Mouse (Mus musculus): Measurements from ENCODE around the gene Zkscan1.

The Zkscan1 gene

DNA sequence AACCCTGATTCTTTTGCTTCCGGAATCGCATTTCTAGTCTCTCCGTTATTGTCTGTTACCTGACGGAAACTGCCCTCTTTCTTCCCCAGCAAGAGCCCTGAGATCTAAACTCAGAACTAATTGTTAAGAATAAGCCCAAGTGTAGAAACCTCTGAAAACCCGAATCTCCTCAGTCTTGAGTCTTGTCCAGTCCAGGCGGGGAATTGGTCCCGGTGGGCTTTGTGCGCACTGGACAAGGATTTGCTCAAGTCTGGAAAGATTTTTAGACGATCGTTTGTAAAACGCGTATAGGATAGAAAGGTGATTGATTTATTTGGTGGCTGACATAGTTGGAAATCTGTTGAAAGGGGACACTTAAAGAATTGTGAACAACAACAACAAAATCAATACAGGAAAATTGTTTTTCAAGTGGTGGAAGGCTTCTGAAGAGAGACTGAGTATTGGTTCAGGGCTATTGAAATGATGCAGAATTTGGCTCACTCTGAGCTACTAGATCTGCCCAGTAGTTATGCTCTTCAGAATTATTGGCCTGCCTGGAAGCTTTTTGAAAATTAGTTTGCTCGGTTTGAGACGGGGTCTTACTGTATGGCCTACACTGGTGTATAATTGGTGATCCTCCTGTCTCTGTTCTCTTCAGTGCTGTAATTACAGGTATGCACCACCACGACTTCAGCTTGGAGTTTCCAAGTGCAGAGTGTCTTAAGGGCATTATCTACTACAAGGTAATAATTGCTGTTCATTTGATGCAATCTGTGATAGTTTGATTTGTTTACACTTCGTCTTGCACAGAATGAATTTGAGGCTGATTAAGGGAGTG is 32.5 kb downstream of the Zkscan1 start:
- DNase-seq, result peak in 1 of 2 experiments; percentile 16

DNA sequence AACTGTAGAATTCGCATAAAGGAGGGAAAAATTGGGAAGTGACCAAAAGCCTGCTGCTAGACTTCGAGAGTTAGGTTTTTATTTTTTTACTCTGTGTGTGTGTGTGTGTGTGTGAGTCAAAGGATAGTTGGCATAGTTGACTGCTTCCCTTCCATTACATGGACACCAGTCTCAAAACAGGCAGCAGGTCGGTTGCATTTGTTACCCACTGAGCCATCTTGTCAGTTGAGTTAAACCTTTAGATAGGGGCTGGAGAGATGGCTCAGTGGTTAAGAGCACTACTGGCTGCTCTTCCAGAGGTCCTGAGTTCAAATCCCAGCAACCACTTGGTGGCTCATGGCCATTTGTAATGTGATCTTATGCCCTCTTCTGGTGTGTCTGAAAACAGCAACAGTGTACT is 33.2 kb downstream of the Zkscan1 start:
- DNase-seq, result no peak

DNA sequence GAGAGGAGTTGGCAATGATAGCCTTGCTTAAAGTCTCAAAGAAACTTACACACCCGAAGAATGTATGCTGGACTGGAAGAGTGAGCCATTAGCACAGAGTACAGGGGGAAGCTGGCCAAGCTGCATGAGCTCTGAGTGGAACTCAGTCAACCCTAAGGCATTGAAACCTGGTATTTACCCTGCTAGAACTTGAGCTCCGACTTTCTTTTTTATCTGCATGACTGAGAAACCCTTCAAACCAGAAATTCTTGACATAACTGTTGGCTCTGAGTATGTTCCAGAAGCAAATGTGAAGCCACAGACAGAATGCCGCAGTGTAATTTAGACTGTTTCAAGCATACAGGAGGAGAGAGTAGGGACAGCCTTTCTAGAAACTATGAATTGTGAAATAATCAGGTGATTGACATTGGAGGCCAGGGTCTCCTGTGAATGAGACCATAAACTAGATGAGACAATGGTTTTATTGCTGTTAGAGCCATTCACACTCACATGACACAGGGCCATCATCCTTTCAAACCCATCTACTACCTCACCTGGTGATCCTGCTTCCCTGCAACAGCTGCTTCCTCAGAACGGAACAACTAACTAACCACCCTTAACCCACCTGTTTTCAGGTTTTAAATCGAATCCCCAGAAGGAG is 47.7 kb downstream of the Zkscan1 start:
- no peak for DNase-seq

DNA sequence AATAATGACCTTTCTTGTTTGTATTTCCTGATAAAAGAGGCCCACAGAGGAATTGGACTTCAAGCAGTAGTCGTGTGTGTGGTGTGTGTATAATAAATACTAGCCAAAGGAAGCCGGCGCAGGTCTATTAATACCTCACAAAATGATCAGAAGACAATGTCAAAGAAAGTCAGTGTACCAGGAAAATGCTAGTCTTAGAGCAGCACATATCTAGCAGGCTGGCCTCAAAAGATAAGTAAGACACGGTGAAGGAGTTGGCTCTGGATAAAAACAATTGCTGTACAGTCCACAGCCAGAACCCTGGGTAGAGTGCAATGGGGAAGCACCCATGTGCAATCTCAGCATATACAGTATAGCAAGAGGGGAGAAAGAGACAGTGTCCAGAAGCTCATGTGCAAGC is 52.4 kb downstream of the Zkscan1 start:
- DNase-seq, result no peak

DNA sequence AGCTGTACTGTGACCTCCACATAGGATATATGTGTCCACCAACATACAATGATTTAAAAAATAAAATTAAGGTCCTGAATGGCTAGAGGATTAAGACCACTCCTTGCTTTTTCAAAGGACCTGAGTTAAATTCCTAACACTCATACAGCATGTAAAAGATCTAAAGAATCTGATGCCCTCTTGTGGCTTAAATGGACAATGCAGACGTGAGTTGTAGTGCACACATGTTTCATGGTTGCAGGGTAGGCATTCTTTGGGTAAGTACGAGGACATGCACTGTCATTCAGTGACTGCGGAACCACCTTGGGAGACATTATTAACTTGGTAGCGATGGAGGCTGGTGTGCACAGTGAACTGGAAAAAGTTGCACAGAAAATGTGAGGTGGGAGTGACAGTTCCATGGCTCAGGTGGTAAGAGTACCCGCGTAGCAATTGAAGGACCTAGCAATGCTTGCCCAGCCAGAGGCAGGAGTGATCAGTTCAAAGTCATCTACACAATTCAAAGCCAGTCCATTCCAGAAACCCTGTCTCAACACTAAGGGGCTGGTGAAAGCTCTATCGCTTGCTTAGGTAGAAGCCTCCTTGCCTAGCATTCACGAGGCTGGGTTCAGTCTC is 53.2 kb downstream of the Zkscan1 start:
- peak; percentile 55 to 62 for DNase-seq

DNA sequence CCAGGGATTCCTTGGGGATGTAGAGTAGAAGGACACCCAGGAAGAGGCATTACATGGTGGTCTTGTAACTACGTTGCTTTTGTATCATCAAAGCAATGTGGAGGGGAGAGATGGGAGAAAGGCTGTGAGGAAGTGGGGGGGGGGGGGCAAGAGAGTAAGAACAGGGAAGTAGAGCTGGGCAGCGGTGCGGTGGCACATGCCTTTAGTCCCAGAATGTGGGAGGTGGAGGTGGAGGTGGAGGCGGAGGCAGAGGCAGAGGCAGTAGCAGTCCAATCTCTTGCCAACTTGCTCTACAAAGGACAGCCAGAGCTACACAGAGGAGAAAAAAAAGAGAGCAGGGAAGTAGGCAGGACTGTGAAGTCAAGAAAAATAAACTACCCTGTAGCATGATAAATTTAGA is 53.7 kb downstream of the Zkscan1 start:
- DNase-seq, result no peak

DNA sequence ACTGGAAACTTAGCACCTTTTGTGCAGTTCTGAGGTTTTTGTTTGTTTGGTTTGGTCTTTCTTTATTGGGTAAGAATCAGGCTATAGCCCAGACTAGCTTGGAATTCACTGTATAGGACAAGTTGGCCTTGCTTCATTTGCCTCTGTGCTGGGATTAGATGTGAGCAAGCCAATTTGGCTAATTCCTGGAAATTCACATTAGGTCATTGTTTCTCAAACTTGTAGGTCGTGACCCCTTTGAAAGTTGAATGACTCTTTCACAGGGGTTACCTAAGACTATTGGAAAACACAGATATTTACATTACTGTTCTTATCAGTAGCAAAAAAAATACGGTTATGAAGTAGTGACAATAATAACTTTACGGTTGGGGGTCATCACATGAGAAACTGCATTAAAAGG is 69.5 kb downstream of the Zkscan1 start:
- no peak for DNase-seq

DNA sequence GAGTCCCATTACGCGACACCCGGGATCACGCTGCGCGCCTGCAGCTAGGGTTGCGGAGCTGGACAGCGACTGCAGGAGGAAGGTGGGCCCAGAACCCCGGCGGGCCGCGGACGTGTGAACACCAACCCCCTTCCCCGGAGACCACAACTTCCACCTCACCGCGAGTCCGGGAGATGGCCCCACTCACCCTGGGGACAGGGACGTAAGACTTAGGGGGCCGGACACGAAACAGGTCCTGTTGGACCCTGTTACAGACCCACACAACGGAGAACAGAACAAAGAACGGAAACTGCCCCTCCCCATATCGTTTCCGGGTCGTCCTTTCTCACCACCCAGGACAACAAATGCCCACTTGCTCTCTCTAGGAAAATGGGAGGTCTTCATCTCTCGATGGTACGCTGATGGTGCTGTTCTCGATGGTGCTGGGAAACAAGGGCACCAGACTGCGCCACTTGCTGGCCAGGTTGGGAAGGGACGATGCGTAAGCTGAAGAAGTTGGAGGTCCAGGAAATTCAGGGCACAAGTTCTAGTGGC is 70.6 kb downstream of the Zkscan1 start, which contains the start of gene Zfp113:
Gene Zfp113 (minus strand): TSS at position 302 of the 534 bp plus-strand sequence.
- DNase-seq, result peak; percentile 90 to 93
